Mouse (Mus musculus) G1E (cell line): ENCODE data around the gene Zkscan7. TPM values are rescaled to one million over a fixed set of nuclear protein-coding genes. Genes with fewer than 3 reads are reported as not detected.

Experiments
- ATAC-seq: 2 replicates; pipeline ENCODE4 v1.8.0; 2016; ENCODE audit warnings: mild to moderate bottlenecking; ENCODE audit not compliant: insufficient number of reproducible peaks, poor library complexity, low FRiP score, severe bottlenecking; ENCODE audit errors: extremely low read depth
- DNase-seq: peaks from one replicate; pipeline ENCODE4 v3.0.0; 2012; ENCODE audit warnings: low spot score
- H3K27me3 ChIP-seq: 2 replicates; pipeline ENCODE4 v1.6.1; 2012; ENCODE audit warnings: mild to moderate bottlenecking, low read length, inconsistent platforms; ENCODE audit not compliant: insufficient read depth
- H3K36me3 ChIP-seq: replicated peaks from 2 replicates; pipeline ENCODE3; 2012; ENCODE audit warnings: mild to moderate bottlenecking, inconsistent platforms
- H3K4me1 ChIP-seq: 2 replicates; pipeline ENCODE4 v1.6.1; 2012; ENCODE audit warnings: low read depth, low read length, inconsistent platforms, mixed read lengths; ENCODE audit not compliant: insufficient read depth
- H3K4me3 ChIP-seq: 2 replicates; pipeline ENCODE4 v1.5.1; 2012; ENCODE audit warnings: low read depth, mild to moderate bottlenecking, inconsistent platforms, low read length, moderate library complexity, mixed read lengths
- H3K9me3 ChIP-seq: replicated peaks from 2 replicates; pipeline ENCODE4 v1.6.1; 2012; ENCODE audit warnings: inconsistent platforms
- CTCF ChIP-seq: IDR thresholded peaks from 2 replicates; pipeline ENCODE4 v1.5.1; 2012; ENCODE audit warnings: low read depth, low read length, inconsistent platforms, mixed read lengths
- GATA1 ChIP-seq: IDR thresholded peaks from 2 replicates; pipeline ENCODE4 v1.6.1; 2012; ENCODE audit warnings: borderline replicate concordance, low read length, inconsistent platforms, mixed read lengths
- GATA2 ChIP-seq: IDR thresholded peaks from 2 replicates; pipeline ENCODE4 v1.6.1; 2012; ENCODE audit warnings: low read depth, low read length, inconsistent platforms, borderline replicate concordance
- POLR2AphosphoS5 ChIP-seq: IDR thresholded peaks from 2 replicates; pipeline ENCODE4 v1.6.1; 2012; ENCODE audit warnings: low read depth, low read length, inconsistent platforms; ENCODE audit not compliant: insufficient replicate concordance
- TAL1 ChIP-seq: conservative IDR thresholded peaks from 2 replicates; pipeline ENCODE4 v1.6.1; 2012; ENCODE audit warnings: low read depth, low read length, inconsistent platforms, mixed read lengths
- polyA plus RNA-seq: library from polyadenylated mRNA; stranded (reverse); fragments of >175 nt; gene quantifications from 2 replicates; pipeline ENCODE4 v1.2.3, GENCODE M21; 2012
- total RNA-seq, 2 experiments: library from RNA; stranded (forward) in 1 of 2; stranded (reverse) in 1 of 2; fragments of 200-1000 nt in 1 of 2; fragments of >200 nt in 1 of 2; fragmentation: Nextera tagmentation in 1 of 2; gene quantifications; 2 replicates each; pipeline ENCODE4 v1.2.3; 2014 to 2017

The Zkscan7 gene
- total and polyA plus RNA-seq, 3 experiments = 0.22 TPM; not detected in 2

DNA sequence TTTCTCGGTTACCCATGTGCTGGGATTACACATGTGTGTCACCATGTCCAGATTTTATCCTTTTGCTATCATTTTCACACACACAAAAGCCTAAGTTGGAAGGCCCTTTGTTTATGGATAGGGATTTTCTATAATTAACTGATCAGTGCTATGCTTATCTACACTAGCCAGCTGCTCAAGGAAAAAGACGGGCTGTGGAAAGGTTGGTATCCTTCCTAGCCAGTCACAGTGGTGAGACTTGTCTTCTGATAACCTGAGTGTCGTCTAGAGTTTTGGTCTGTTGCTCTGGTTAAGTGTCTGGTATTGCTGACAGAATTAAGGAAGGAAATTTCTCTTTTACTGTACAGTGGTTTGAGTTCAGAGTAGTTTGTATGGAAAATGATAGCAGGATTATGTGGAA is 43.4 kb downstream of the Zkscan7 start:
- peaks cover under 1% of the 10 kb centered on the region; the same call in 1 of the 2 replicates for H3K27me3 ChIP-seq
- TF ChIP-seq TAL1 (no peak), GATA2 (no peak), CTCF (no peak), POLR2AphosphoS5 (no peak), GATA1 (no peak)
- no peak for ATAC-seq
- peaks cover 52% of the 10 kb centered on the region for H3K36me3 ChIP-seq
- no peak overlapping the region for H3K4me3 ChIP-seq
- peaks cover 12% of the 10 kb centered on the region for H3K9me3 ChIP-seq
- H3K4me1 ChIP-seq = no peaks in the 10 kb centered on the region; the same call in 1 of the 2 replicates
- DNase-seq = no peak

Other genes with a start within 250 kb of the Zkscan7 start
- not detected in 2 replicates for gene Topaz1, start 138.3 kb upstream of the Zkscan7 start, total RNA-seq (2014; fragmentation: Nextera tagmentation)
- 0.11 TPM in 1 of 2 replicates, not detected in the other for gene Topaz1, start 138.3 kb upstream of the Zkscan7 start, total RNA-seq (2017)
- gene Topaz1, start 138.3 kb upstream of the Zkscan7 start, polyA plus RNA-seq = not detected in 2 replicates
- 7.1 and 11.4 TPM in 2 replicates for gene Tcaim, start 80.1 kb upstream of the Zkscan7 start, total RNA-seq (2014; fragmentation: Nextera tagmentation)
- 4.8 and 7.2 TPM in 2 replicates for gene Tcaim, start 80.1 kb upstream of the Zkscan7 start, total RNA-seq (2017)
- gene Tcaim, start 80.1 kb upstream of the Zkscan7 start, polyA plus RNA-seq = 0.53 and 0.95 TPM in 2 replicates
- gene Gm35549, start 41.6 kb upstream of the Zkscan7 start, total RNA-seq (2014; fragmentation: Nextera tagmentation) = not detected in 2 replicates
- gene Gm35549, start 41.6 kb upstream of the Zkscan7 start, total RNA-seq (2017) = not detected in 2 replicates
- gene Gm35549, start 41.6 kb upstream of the Zkscan7 start, polyA plus RNA-seq = not detected in 2 replicates
- 107 and 125 TPM in 2 replicates for gene Zfp445, start 19.7 kb upstream of the Zkscan7 start, total RNA-seq (2014; fragmentation: Nextera tagmentation)
- gene Zfp445, start 19.7 kb upstream of the Zkscan7 start, total RNA-seq (2017) = 89.4 and 113 TPM in 2 replicates
- 4.6 and 6.6 TPM in 2 replicates for gene Zfp445, start 19.7 kb upstream of the Zkscan7 start, polyA plus RNA-seq
- 21.5 and 22.5 TPM in 2 replicates for gene Zfp105, start 37.4 kb downstream of the Zkscan7 start, total RNA-seq (2014; fragmentation: Nextera tagmentation)
- gene Zfp105, start 37.4 kb downstream of the Zkscan7 start, total RNA-seq (2017) = 8.4 and 10.1 TPM in 2 replicates
- 2.1 and 2.5 TPM in 2 replicates for gene Zfp105, start 37.4 kb downstream of the Zkscan7 start, polyA plus RNA-seq
- gene 1110059G10Rik, start 65.3 kb downstream of the Zkscan7 start, total RNA-seq (2014; fragmentation: Nextera tagmentation) = 8.7 and 22.0 TPM in 2 replicates
- gene 1110059G10Rik, start 65.3 kb downstream of the Zkscan7 start, total RNA-seq (2017) = 38.1 and 45.7 TPM in 2 replicates
- 1.6 and 3.0 TPM in 2 replicates for gene 1110059G10Rik, start 65.3 kb downstream of the Zkscan7 start, polyA plus RNA-seq
- 255 and 272 TPM in 2 replicates for gene Kif15, start 65.4 kb downstream of the Zkscan7 start, total RNA-seq (2014; fragmentation: Nextera tagmentation)
- 197 and 222 TPM in 2 replicates for gene Kif15, start 65.4 kb downstream of the Zkscan7 start, total RNA-seq (2017)
- gene Kif15, start 65.4 kb downstream of the Zkscan7 start, polyA plus RNA-seq = 16.9 and 23.5 TPM in 2 replicates
- gene Tmem42, start 135.6 kb downstream of the Zkscan7 start, total RNA-seq (2014; fragmentation: Nextera tagmentation) = 2.8 and 5.1 TPM in 2 replicates
- gene Tmem42, start 135.6 kb downstream of the Zkscan7 start, total RNA-seq (2017) = 8.0 and 8.2 TPM in 2 replicates
- 2.1 and 4.7 TPM in 2 replicates for gene Tmem42, start 135.6 kb downstream of the Zkscan7 start, polyA plus RNA-seq
- not detected in 2 replicates for gene Tgm4, start 149.0 kb downstream of the Zkscan7 start, total RNA-seq (2014; fragmentation: Nextera tagmentation)
- 0.17 and 0.33 TPM in 2 replicates for gene Tgm4, start 149.0 kb downstream of the Zkscan7 start, total RNA-seq (2017)
- gene Tgm4, start 149.0 kb downstream of the Zkscan7 start, polyA plus RNA-seq = not detected in 2 replicates
- gene Zdhhc3, start 227.5 kb downstream of the Zkscan7 start, total RNA-seq (2014; fragmentation: Nextera tagmentation) = 55.3 and 55.5 TPM in 2 replicates
- gene Zdhhc3, start 227.5 kb downstream of the Zkscan7 start, total RNA-seq (2017) = 34.3 and 46.8 TPM in 2 replicates
- 83.3 and 91.1 TPM in 2 replicates for gene Zdhhc3, start 227.5 kb downstream of the Zkscan7 start, polyA plus RNA-seq
- 40.3 and 45.4 TPM in 2 replicates for gene Exosc7, start 227.5 kb downstream of the Zkscan7 start, total RNA-seq (2014; fragmentation: Nextera tagmentation)
- 84.5 and 95.8 TPM in 2 replicates for gene Exosc7, start 227.5 kb downstream of the Zkscan7 start, total RNA-seq (2017)
- 8.7 and 17.8 TPM in 2 replicates for gene Exosc7, start 227.5 kb downstream of the Zkscan7 start, polyA plus RNA-seq